Mouse (Mus musculus) cerebellum, adult 2 months (tissue): ENCODE results near the gene Rasgrp2.

ENCODE experiments used
- CTCF ChIP-seq: fragments of 200-500 bp; IDR thresholded peaks from 2 replicates; pipeline ENCODE4 v1.5.1; 2011; ENCODE audit warnings: low read depth, mild to moderate bottlenecking, control low read depth, low read length, moderate library complexity, borderline replicate concordance; ENCODE audit not compliant: insufficient read depth
- POLR2A ChIP-seq: fragments of 200-500 bp; IDR thresholded peaks from 2 replicates; pipeline ENCODE4 v1.6.1; 2011; ENCODE audit warnings: low read length, control low read depth, borderline replicate concordance; ENCODE audit not compliant: insufficient read depth

- no peak for TF ChIP-seq CTCF
- TF ChIP-seq POLR2A, result no peak
Observed at GRCm38 (mm10) chr19:6361291-6361690, 37.8 kb upstream of the Rasgrp2 start.
